Mouse (Mus musculus) olfactory bulb, adult 2 months (tissue): ENCODE data around the gene Copz1. TPM values are rescaled to one million over a fixed set of nuclear protein-coding genes. Genes with fewer than 3 reads are reported as not detected.

ENCODE experiments used
- H3K27ac ChIP-seq: fragments of 200-500 bp; 2 replicates; pipeline ENCODE4 v1.5.1; 2012; ENCODE audit warnings: low read depth, low read length; ENCODE audit not compliant: insufficient read depth
- H3K4me1 ChIP-seq: fragments of 200-500 bp; 2 replicates; pipeline ENCODE4 v1.6.1; 2012; ENCODE audit warnings: low read length; ENCODE audit not compliant: control insufficient read depth, insufficient read depth
- H3K4me3 ChIP-seq: fragments of 200-500 bp; 2 replicates; pipeline ENCODE4 v1.5.1; 2012; ENCODE audit warnings: mild to moderate bottlenecking, low read depth, low read length, moderate library complexity; ENCODE audit not compliant: insufficient read depth
- CTCF ChIP-seq: fragments of 200-500 bp; IDR thresholded peaks from 2 replicates; pipeline ENCODE4 v1.5.1; 2012; ENCODE audit warnings: low read depth, mild to moderate bottlenecking, low read length, moderate library complexity; ENCODE audit not compliant: insufficient read depth
- POLR2A ChIP-seq: fragments of 200-500 bp; IDR thresholded peaks from 2 replicates; pipeline ENCODE4 v1.6.1; 2012; ENCODE audit warnings: mild to moderate bottlenecking, low read depth, low read length, moderate library complexity; ENCODE audit not compliant: insufficient read depth
- WGBS: fragments of 180-500 bp; shearing (Covaris S2); methylation state at CpG from one replicate; pipeline ENCODE4 v1.1.7; 2018; 5-methylcytosine and 5-hydroxymethylcytosine counted together
- polyA plus RNA-seq: library from polyadenylated mRNA; stranded (reverse); fragments of >200 nt; gene quantifications from 2 replicates; pipeline ENCODE4 v1.2.4, GENCODE M21; 2012; ENCODE audit warnings: low replicate concordance; ENCODE audit not compliant: missing spikeins, insufficient read depth, insufficient read length

The Copz1 gene
- polyA plus RNA-seq, 1 experiment, result not detected

DNA sequence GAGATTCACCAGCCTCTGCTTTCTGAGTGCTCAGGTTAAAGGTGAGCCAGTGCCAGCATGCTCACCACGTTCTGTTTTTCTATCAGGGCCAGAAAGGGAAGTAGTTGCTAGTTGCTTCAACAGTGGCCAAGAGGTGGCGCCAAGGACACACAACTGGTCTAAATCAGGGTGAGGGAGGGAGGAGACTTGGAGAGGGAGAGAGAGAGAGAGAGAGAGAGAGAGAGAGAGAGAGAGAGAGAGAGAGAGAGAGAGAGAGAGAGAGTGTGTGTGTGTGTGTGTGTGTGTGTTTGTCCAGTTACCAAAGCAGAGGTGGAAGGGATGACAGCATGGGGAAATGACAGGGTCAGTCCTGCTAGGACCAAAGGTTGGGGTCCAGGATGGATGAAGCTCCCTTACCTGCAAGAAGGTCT is 74.8 kb downstream of the Copz1 start:
- no peak for TF ChIP-seq CTCF
- no peak for TF ChIP-seq POLR2A
- WGBS, result 4% methylated on average over 2 of the region's 2 CpGs
- no peak overlapping the region for H3K4me3 ChIP-seq
- H3K4me1 ChIP-seq, result no peaks in the 10 kb centered on the region
- no peak overlapping the region for H3K27ac ChIP-seq

Other genes with a start within 250 kb of the Copz1 start
- not detected in 2 replicates for gene Smug1, start 105.6 kb upstream of the Copz1 start, polyA plus RNA-seq
- 111 and 221 TPM in 2 replicates for gene Cbx5, start 32.9 kb upstream of the Copz1 start, polyA plus RNA-seq
- gene Hnrnpa1, start 32.3 kb upstream of the Copz1 start, polyA plus RNA-seq, result 185 and 643 TPM in 2 replicates
- gene Nfe2, start 14.3 kb upstream of the Copz1 start, polyA plus RNA-seq, result not detected in 2 replicates
- not detected in 2 replicates for gene Gpr84, start 37.9 kb downstream of the Copz1 start, polyA plus RNA-seq
- gene Zfp385a, start 67.4 kb downstream of the Copz1 start, polyA plus RNA-seq, result not detected in 2 replicates
- not detected in 2 replicates for gene Itga5, start 94.0 kb downstream of the Copz1 start, polyA plus RNA-seq
- not detected in 2 replicates for gene Gtsf1, start 157.8 kb downstream of the Copz1 start, polyA plus RNA-seq
- gene Gtsf2, start 175.8 kb downstream of the Copz1 start, polyA plus RNA-seq, result not detected in 2 replicates
- gene Nckap1l, start 181.1 kb downstream of the Copz1 start, polyA plus RNA-seq, result not detected in 2 replicates
- gene Pde1b, start 230.3 kb downstream of the Copz1 start, polyA plus RNA-seq, result not detected in 2 replicates